Comparison of ENCODE assay signal across 16 mouse cellular contexts in the genomic region with DNA sequence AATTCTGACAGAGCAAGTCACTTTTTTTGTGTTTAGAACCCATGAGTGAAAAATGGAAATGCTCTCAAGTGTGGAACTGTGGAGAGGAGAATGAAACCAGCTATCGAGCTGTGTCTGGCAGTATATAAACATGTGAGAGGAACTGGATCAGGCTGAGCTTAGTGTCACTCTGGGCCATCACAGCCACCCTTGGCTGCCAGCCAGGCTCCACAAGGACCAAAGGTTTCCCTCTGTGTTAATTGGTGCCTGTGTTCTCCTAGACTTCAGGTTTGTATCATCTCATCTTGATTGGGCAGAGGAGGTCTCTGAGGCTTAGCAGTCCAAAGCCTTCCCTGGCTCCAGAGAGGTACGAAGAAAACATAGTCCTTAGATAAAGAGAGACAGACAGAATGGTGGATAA. TPM values are rescaled to one million over a fixed set of nuclear protein-coding genes. Genes with fewer than 3 reads are reported as not detected.
A peak's percentile ranks its signal among the peaks of the same experiment; 100 is the strongest.
DNase-seq lines count a peak whose midpoint lies in the region; ATAC-seq and TF ChIP-seq lines count a peak whose summit lies in the region.
"Had no signal": no experiment of that assay in that cellular context is flagged by ENCODE, and none has a peak within 500 bp of the region (broad histone marks: within the 10 kb centered on the region; RNA-seq: fewer than 3 reads in every experiment).

No protein-coding gene starts in this region.

- H3K4me2 ChIP-seq in kidney, embryonic 15.5 days, result no peak overlapping the region
- no peak overlapping the region for H3K4me2 ChIP-seq in hindbrain, embryonic 11.5 days (replicated peaks; ENCODE audit: low read depth, low read length)
- H3K4me2 ChIP-seq: hindbrain, embryonic 12.5 days; midbrain, embryonic 13.5 days had no signal

- no peak for TF ChIP-seq POLR2A in kidney, adult 2 months (IDR thresholded peaks at IDR 0.05; ENCODE audit: low read depth, low read length)

- H3K4me3 ChIP-seq in kidney, adult 2 months (ENCODE audit: insufficient read depth, low read depth, low read length), result no peak overlapping the region
- no peak overlapping the region for H3K4me3 ChIP-seq in kidney, embryonic 15.5 days (replicated peaks)
- no peak overlapping the region for H3K4me3 ChIP-seq in hindbrain, embryonic 11.5 days (ENCODE audit: low read depth, low read length)
- H3K4me3 ChIP-seq: gastrocnemius, adult 2 months; heart, embryonic 10.5 days; hindbrain, embryonic 12.5 days; midbrain, embryonic 13.5 days had no signal

- H3K27me3 ChIP-seq in kidney, adult 2 months (replicated peaks; ENCODE audit: control insufficient read depth, insufficient read depth, low read length), result no peaks in the 10 kb centered on the region
- no peaks in the 10 kb centered on the region for H3K27me3 ChIP-seq in kidney, embryonic 15.5 days
- no peaks in the 10 kb centered on the region for H3K27me3 ChIP-seq in hindbrain, embryonic 11.5 days (ENCODE audit: control insufficient read depth, insufficient read depth, low read length)
- H3K27me3 ChIP-seq: hindbrain, embryonic 12.5 days; midbrain, embryonic 13.5 days had no signal

- H3K27ac ChIP-seq in kidney, adult 2 months (ENCODE audit: insufficient read depth, low read depth, low read length), result no peak overlapping the region
- H3K27ac ChIP-seq in kidney, embryonic 15.5 days, result no peak overlapping the region
- H3K27ac ChIP-seq in hindbrain, embryonic 11.5 days (ENCODE audit: low read depth, low read length), result no peak overlapping the region
- H3K27ac ChIP-seq: gastrocnemius, adult 2 months; heart, embryonic 10.5 days; hindbrain, embryonic 12.5 days; midbrain, embryonic 13.5 days had no signal

- WGBS in kidney, adult 2 months, result 54% methylated on average over 2 of the region's 2 CpGs
- 64% methylated on average over 2 of the region's 2 CpGs for WGBS in kidney, embryonic 15.5 days
- 81% methylated on average over 2 of the region's 2 CpGs for WGBS in hindbrain, embryonic 11.5 days

- no peaks in the 10 kb centered on the region for H3K36me3 ChIP-seq in kidney, adult 2 months (ENCODE audit: control insufficient read depth, insufficient read depth, low read length)
- no peaks in the 10 kb centered on the region for H3K36me3 ChIP-seq in kidney, embryonic 15.5 days
- H3K36me3 ChIP-seq in hindbrain, embryonic 11.5 days (ENCODE audit: control insufficient read depth, insufficient read depth, low read length), result no peaks in the 10 kb centered on the region
- H3K36me3 ChIP-seq: heart, embryonic 10.5 days; hindbrain, embryonic 12.5 days; midbrain, embryonic 13.5 days had no signal

- TF ChIP-seq CTCF in kidney, adult 2 months (conservative IDR thresholded peaks at IDR 0.05; ENCODE audit: insufficient read depth, insufficient read length, low read depth, low read length), result no peak

- no peak overlapping the region for H3K9ac ChIP-seq in kidney, embryonic 15.5 days
- no peak overlapping the region for H3K9ac ChIP-seq in hindbrain, embryonic 11.5 days (ENCODE audit: low read depth, low read length)
- H3K9ac ChIP-seq: hindbrain, embryonic 12.5 days; midbrain, embryonic 13.5 days had no signal

- ATAC-seq in kidney, embryonic 15.5 days (replicated peaks; ENCODE audit: low FRiP score), result no peak
- no peak for ATAC-seq in hindbrain, embryonic 11.5 days (ENCODE audit: low FRiP score)
- ATAC-seq: midbrain, embryonic 13.5 days had no signal

- peak; percentile 54 for DNase-seq in kidney, adult 2 months
- DNase-seq in adrenal gland, adult 8-10 months, result peak; percentile 10
- DNase-seq in adrenal gland, postnatal 25 days, result peak; percentile 20
- peak; percentile 19 to 71 for DNase-seq in kidney, postnatal 36 days
- DNase-seq in layer of hippocampus, adult 11-12 months (ENCODE audit: low spot score), result no peak
- DNase-seq in hindbrain, embryonic 11.5 days (ENCODE audit: low spot score), result no peak
- DNase-seq: gastrocnemius, adult 2 months; layer of hippocampus, postnatal 36 days; lung, adult 18-20 months; lung, postnatal 14 days; right cerebral cortex, postnatal 25 days; thymus, postnatal 25 days had no signal

- no peaks in the 10 kb centered on the region for H3K4me1 ChIP-seq in kidney, adult 2 months (ENCODE audit: control insufficient read depth, insufficient read depth, low read length)
- H3K4me1 ChIP-seq in kidney, embryonic 15.5 days, result no peaks in the 10 kb centered on the region
- H3K4me1 ChIP-seq in hindbrain, embryonic 11.5 days (replicated peaks; ENCODE audit: control insufficient read depth, insufficient read depth, low read length), result no peaks in the 10 kb centered on the region
- H3K4me1 ChIP-seq: heart, embryonic 10.5 days had no signal

- no peaks in the 10 kb centered on the region for H3K9me3 ChIP-seq in kidney, embryonic 15.5 days (replicated peaks)
- no peaks in the 10 kb centered on the region for H3K9me3 ChIP-seq in hindbrain, embryonic 11.5 days (ENCODE audit: control insufficient read depth, low read length)
- H3K9me3 ChIP-seq: heart, embryonic 10.5 days; hindbrain, embryonic 12.5 days; midbrain, embryonic 13.5 days had no signal

RNA-seq across cellular contexts. Expression of a gene that starts 37.9 kb away (rescaled TPM):
- 4.1 and 5.5 TPM in 2 replicates for polyA plus RNA-seq in kidney, adult 2 months (2012; rRNA removed)
- 12.7 and 14.3 TPM in 2 replicates for polyA plus RNA-seq in kidney, embryonic 15.5 days (2015; fragmentation: Nextera tagmentation; extraction: Ambion mirVana)
- 10 to 100 TPM; 19.0 to 25.2 (median 22.3) TPM for total RNA-seq in adrenal gland, adult 8-10 months (2022)
- 19.3 and 22.3 TPM in 2 replicates for total RNA-seq in adrenal gland, postnatal 25 days (2021)
- polyA plus RNA-seq in hindbrain, embryonic 11.5 days (2014; fragmentation: Nextera tagmentation; extraction: Ambion mirVana), result 15.1 and 20.4 TPM in 2 replicates

RNA-seq across cellular contexts. Expression of a gene that starts 38.1 kb away (rescaled TPM):
- polyA plus RNA-seq in kidney, adult 2 months (2012; rRNA removed), result 1.8 and 2.6 TPM in 2 replicates
- 17.5 TPM in 2 replicates for polyA plus RNA-seq in kidney, embryonic 15.5 days (2015; fragmentation: Nextera tagmentation; extraction: Ambion mirVana)
- total RNA-seq in adrenal gland, adult 8-10 months (2022), result 1 to 10 TPM; 7.5 to 8.4 (median 8.0) TPM
- 8.1 and 8.6 TPM in 2 replicates for total RNA-seq in adrenal gland, postnatal 25 days (2021)
- polyA plus RNA-seq in hindbrain, embryonic 11.5 days (2014; fragmentation: Nextera tagmentation; extraction: Ambion mirVana), result 17.1 and 18.4 TPM in 2 replicates

Comparison
In these comparisons a context has a peak if more than half of its experiments do, and no peak if none do; other contexts are left out.
1. DNase-seq: peak in kidney, adult 2 months (single experiment), adrenal gland, adult 8-10 months (single experiment), adrenal gland, postnatal 25 days (single experiment) and kidney, postnatal 36 days (2 of 2); none in layer of hippocampus, adult 11-12 months (single experiment) and hindbrain, embryonic 11.5 days (single experiment).